20 mouse cellular contexts compared by ENCODE assay signal in genomic region chr14:51291505-51291904, GRCm38 (mm10). TPM values are rescaled to one million over a fixed set of nuclear protein-coding genes. Genes with fewer than 3 reads are reported as not detected.
DNase-seq lines count a peak whose midpoint lies in the region; ATAC-seq lines count a peak whose summit lies in the region.
"Had no signal": no experiment of that assay in that cellular context is flagged by ENCODE, and none has a peak within 500 bp of the region (broad histone marks: within the 10 kb centered on the region; RNA-seq: fewer than 3 reads in every experiment).

No protein-coding gene starts in this region.

- intact Hi-C loops in heart, postnatal 36 days (cut with DNase I) = no loop called here

- DNase-seq in layer of hippocampus, postnatal 14 days (ENCODE audit: low spot score in 2 of 2) = peak; percentile 2 to 8
- DNase-seq in layer of hippocampus, postnatal 25 days (ENCODE audit: extremely low spot score in 1 of 2, low spot score in 1 of 2) = no peak
- peak; percentile 40 for DNase-seq in adrenal gland, adult 2 months
- DNase-seq in adrenal gland, adult 8-10 months = peak; percentile 50
- DNase-seq in cerebellum, adult 18-20 months = peak; percentile 79 to 83
- no peak for DNase-seq in heart, postnatal 36 days
- DNase-seq in lung, adult 18-20 months = no peak
- DNase-seq: heart, adult 11 months; kidney, postnatal 10 days; liver, embryonic 13.5 days; lung, postnatal 14 days; thymus, postnatal 4 days had no signal

- no peak for ATAC-seq in activated CD4-positive, CD25-positive, alpha-beta regulatory T cell, adult 4 months
- ATAC-seq: intestine, embryonic 15.5 days had no signal

RNA-seq across cellular contexts. Expression of gene Rnase2a, which starts 35.6 kb away (rescaled TPM):
- total RNA-seq in layer of hippocampus, postnatal 14 days (2021) = not detected
- total RNA-seq in layer of hippocampus, postnatal 25 days (2021) = not detected
- total RNA-seq in adrenal gland, adult 2 months (2021) = 10 to 100 TPM in 1 of 2 experiments, 1 to 10 TPM in 1; 9.5 to 15.7 TPM
- polyA plus RNA-seq in adrenal gland, adult 2 months (2012; rRNA removed) = not detected in 2 replicates
- total RNA-seq in adrenal gland, adult 8-10 months (2022) = 10 to 100 TPM in 2 of 4 experiments, 1 to 10 TPM in 2; 8.4 to 30.6 (median 10.1) TPM
- polyA plus RNA-seq in activated CD4-positive, CD25-positive, alpha-beta regulatory T cell, adult 4 months (2017; shearing (Covaris generic)) = not detected
- total RNA-seq in heart, postnatal 36 days (2021) = 1 to 10 TPM in 1 of 2 experiments, under 1 TPM in 1; 0.81 to 1.4 TPM
- polyA plus RNA-seq: embryonic facial prominence, embryonic 11.5 days; heart, postnatal 0 days; intestine, embryonic 15.5 days; limb, embryonic 10.5 days; liver, embryonic 13.5 days; midbrain, embryonic 11.5 days; spleen, adult 2 months; stomach, postnatal 0 days had no signal

Comparison
In these comparisons a context has a peak if more than half of its experiments do, and no peak if none do; other contexts are left out.
1. DNase-seq: peak in layer of hippocampus, postnatal 14 days (2 of 2), adrenal gland, adult 2 months (single experiment), adrenal gland, adult 8-10 months (single experiment) and cerebellum, adult 18-20 months (2 of 2); none in layer of hippocampus, postnatal 25 days (0 of 2), heart, postnatal 36 days (0 of 2) and lung, adult 18-20 months (0 of 2).